Mouse (Mus musculus): ENCODE data around the gene Clrn2.

DNA sequence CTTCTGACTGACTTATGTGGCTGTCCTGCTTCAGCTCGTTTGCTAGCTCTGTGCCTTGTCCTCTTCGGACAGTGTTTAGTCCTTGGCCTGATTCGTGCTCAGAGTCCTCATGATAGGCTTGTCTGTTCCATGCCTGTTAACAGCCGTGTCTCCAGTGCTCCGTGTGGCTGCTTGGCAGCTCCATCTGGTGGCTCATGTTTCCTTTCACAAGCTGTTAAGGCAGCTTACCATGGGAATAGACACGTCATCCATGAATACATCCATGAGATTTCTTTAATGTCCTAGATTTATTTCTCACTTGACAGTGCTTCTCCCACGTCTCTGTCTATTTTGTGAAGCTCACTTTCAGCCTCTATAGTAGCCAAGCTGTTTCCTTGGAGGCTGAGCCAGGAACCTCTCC, 56.5 kb downstream of the Clrn2 start:
- no peak for TF ChIP-seq POLR2A (IDR thresholded peaks at IDR 0.05; ENCODE audit: low read depth, low read length)
- TF ChIP-seq CTCF (IDR thresholded peaks at IDR 0.05; ENCODE audit: extremely low read depth, insufficient read length, insufficient replicate concordance, low read depth, low read length) = no peak
